Mouse (Mus musculus): ENCODE measurements around the gene Birc5. TPM values are rescaled to one million over a fixed set of nuclear protein-coding genes. Genes with fewer than 3 reads are reported as not detected.
"Not testable (repeated sequence)": the region's sequence is repeated elsewhere in the genome, so short reads cannot be mapped to it uniquely, and the experiment has no call there.

Gene Birc5
- 1 to 10 TPM; 4.2 TPM for total RNA-seq (2021)
- long read RNA-seq, experiment 1, transcript Birc5-201 (4 exons, 947 nt): major isoform, 6 of 7 reads
- long read RNA-seq, experiment 1, partial matches to known transcripts: 0 of 7 reads
- long read RNA-seq, experiment 1, other reads (novel, unspliced or antisense): 1 of 7 reads
- long read RNA-seq, experiment 2, transcript Birc5-201 (4 exons, 947 nt): major isoform, 7 of 8 reads
- long read RNA-seq, experiment 2, partial matches to known transcripts: 1 of 8 reads
- long read RNA-seq, experiment 2, other reads (novel, unspliced or antisense): 0 of 8 reads

DNA sequence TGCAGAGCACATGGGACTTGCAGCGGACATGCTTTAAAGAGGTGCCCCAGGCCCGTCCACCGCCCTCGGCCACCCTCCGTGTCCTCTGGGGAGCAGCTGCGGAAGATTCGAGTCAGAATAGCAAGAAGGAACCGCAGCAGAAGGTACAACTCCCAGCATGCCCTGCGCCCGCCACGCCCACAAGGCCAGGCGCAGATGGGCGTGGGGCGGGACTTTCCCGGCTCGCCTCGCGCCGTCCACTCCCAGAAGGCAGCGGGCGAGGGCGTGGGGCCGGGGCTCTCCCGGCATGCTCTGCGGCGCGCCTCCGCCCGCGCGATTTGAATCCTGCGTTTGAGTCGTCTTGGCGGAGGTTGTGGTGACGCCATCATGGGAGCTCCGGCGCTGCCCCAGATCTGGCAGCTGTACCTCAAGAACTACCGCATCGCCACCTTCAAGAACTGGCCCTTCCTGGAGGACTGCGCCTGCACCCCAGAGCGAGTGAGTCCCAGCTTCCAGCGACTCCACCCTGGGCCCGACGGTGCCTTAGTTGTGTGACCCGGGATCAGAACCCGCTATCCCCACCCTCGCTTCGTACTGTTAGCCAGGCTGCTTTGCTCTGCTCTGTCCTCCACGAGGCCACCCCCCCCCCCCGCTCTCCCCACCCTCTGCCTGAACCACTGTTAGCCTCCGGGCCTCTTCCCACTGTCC, at the start of gene Birc5:
TSS of gene Birc5 (plus strand) at position 267 of the 687 bp plus-strand sequence.
- intact Hi-C loops (cut with DNase I; ENCODE audit: low total_unique reads): no loop called here
- peak; percentile 96 for DNase-seq

- intact Hi-C loops (cut with DNase I; ENCODE audit: low total_unique reads): no loop called here
- no peak for DNase-seq
Measured at GRCm38 (mm10) chr11:117800038-117800437, 49.0 kb upstream of the Birc5 start.

DNA sequence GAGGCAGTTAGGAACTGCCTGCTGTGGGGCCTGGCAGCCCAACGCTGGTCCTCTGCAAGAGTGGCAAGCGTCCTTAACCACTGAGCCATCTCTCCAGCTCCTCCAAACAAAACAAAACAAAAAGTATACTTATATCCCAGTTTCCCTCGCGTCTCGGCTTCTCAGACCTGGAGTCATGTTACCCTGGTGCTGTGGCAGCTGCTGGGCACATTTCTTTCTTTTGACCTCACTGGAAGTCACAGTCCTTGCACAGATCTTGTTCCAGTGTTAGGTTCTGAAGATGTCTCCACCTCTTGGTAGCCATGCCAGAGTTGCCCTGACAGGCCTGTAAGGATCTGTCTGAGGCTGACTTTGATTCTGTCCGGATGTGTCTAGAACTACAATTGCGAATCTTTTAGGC, 47.4 kb upstream of the Birc5 start:
- intact Hi-C loops (cut with DNase I; ENCODE audit: low total_unique reads): no loop called here
- DNase-seq: no peak

DNA sequence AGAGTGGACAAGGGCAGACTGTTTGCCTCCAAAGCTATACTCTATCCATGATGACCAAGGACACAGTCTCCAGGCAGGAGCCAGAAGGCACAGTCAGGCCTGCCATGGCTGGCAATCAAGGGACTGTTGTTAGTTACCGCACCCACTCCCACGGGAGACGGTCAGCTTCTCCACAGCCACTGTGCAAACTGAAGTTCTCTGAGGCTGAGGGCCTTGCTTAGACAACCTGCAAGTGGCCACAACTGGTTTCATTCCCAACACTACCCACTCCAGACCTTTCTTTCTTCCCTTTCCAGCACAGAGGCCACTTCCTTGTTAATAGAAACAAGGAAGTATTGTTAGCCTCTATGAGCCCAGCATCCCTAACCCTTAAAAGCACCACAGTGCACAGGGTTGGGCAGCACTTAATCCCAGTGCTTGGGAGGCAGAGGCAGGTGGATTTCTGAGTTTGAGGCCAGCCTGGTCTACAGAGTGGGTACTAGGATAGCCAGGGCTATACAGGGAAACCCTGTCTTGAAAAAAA, 45.8 kb upstream of the Birc5 start:
- intact Hi-C loops (cut with DNase I; ENCODE audit: low total_unique reads): no loop called here
- DNase-seq: no peak

DNA sequence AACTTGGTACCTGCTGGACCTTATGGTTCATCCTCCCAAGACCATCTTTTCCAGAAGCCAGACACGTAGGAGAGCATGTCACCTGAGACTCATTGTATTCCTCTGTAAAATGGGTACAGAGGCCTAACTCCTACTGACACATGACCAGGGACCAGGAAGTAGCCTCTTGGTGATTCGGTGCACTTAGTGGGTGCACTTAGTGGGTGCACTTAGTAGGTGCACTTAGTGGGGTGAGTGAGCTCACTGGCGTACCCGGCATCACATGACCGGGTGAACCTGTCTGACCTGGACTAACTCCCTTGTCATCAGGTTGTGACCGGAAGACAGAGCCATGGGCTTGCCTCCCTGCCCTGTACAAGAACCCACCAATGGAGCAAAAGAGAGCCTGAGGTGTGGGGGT, 42.3 kb upstream of the Birc5 start:
- intact Hi-C loops (cut with DNase I; ENCODE audit: low total_unique reads): no loop called here
- DNase-seq: no peak

GRCm38 (mm10) chr11:117809407-117810311, 39.4 kb upstream of the Birc5 start, which contains the start of the genes Gm20708 and Syngr2:
Gene Gm20708, plus strand, starts transcription at chr11:117809668.
Gene Syngr2, plus strand, starts transcription at chr11:117809668.
- intact Hi-C loops (cut with DNase I; ENCODE audit: low total_unique reads): no loop called here
- peak; percentile 75 for DNase-seq

DNA sequence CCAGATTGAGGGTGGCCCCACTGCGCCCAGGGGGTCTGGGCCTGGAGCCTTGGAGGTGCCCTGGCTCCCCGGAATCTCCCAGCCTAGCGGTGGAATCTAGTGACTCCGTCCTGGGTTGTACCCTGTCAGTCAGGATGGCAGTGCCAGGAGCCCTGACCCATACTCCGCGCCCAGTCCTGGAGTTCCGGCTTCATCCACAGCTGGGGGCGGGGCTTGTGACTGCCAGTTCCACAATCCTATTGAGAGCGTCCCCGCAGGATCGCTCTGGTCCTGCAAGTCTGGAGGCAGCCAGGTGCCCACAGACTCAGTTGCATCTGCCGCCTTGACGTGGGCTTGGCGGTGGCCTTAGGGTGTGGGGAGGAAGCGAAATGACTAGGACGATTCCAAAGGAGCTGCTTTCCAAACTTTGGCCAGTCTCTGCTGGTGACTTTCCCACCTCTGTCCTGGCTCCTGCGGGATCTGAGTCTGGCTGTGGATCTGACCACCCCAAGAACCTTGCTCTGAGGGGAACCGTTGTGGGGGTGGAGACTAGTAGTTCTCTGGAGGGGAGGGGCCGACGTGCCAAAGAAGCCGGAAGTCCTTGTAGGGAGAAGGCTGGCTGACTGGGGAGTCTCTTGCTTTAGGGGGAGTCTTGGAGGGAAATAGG, 38.5 kb upstream of the Birc5 start:
- peak; percentile 90 for DNase-seq
- intact Hi-C loops (cut with DNase I; ENCODE audit: low total_unique reads): no loop called here

DNA sequence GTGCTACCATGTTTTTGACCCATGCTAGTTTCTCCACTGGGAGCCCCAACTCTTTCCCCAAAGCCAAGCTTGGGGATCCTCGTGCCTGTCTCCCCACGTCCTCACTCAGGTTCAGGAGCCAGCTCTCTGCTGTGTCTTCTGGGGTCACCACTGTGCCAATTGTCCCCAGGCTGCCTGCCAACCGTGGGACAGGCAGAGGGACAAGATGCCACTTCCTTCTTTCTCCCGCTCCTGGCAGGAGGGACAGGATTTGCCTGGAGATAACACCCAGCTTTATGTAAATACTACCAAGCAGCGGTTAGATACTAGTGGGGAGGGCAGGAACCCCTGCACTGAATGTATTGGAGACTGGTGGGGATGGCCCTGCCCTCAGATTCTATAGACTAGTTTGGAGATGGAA, 35.2 kb upstream of the Birc5 start:
- DNase-seq: no peak
- intact Hi-C loops (cut with DNase I; ENCODE audit: low total_unique reads): no loop called here

DNA sequence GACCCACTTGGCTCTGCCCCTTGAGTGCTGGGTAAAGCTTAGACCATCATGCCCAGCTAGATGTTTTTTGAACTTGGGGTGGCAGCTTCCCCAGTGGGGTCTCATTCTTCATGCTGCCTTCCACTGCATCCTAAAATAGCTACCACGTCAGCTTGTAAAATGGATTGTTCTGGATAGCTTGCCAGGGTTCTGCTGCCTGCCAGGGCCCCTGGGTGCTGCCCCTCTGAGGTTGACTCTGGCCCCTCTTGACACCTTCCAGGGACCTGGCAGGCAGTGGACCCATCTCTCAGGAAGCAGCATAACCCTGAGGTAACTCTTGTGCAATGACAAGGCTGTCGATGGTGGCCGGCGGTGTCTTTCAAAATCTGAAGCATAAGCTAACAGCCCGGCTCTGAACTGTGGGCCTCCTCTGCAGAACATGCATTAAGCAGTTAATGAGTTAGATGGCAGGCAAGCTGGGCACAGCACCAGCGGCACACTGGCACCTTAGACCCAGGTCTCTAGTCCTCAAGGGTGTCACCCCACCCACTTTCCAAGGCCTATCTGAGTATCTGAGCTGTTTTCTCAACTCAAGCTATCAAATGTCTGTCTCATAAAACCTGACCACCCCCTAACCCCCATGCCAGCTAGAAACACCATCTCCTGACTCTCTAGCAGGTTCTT, 34.2 kb upstream of the Birc5 start:
- intact Hi-C loops (cut with DNase I; ENCODE audit: low total_unique reads): no loop called here
- no peak for DNase-seq

DNA sequence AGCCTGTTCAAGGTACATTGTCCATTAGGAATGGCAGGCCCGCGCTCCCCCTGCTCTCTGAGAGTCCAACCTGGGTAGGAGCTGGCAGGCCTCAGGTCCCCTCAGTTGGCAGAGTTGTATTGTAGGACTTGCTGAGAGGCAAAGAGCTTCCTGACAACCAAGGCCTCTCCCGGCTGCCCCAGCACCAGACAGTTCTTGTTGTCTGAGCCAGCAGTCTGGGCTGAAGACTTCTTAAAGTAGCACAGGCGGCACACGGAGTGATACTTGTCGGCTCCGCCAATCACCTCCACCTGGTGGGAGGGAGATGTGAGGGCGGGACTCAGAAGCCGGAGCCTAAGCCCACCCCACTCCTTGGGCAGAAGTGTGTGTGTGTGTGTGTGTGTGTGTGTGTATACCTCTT, 33.2 kb upstream of the Birc5 start:
- DNase-seq; intact Hi-C loops (cut with DNase I; ENCODE audit: low total_unique reads): not testable (repeated sequence)

GRCm38 (mm10) chr11:117816389-117816996, 32.6 kb upstream of the Birc5 start:
- DNase-seq: no peak
- intact Hi-C loops (cut with DNase I; ENCODE audit: low total_unique reads): no loop called here

- peak; percentile 60 for DNase-seq
- intact Hi-C loops (cut with DNase I; ENCODE audit: low total_unique reads): no loop called here
Measured at GRCm38 (mm10) chr11:117819095-117819494, 30.0 kb upstream of the Birc5 start.

GRCm38 (mm10) chr11:117820173-117820572, 28.9 kb upstream of the Birc5 start:
- intact Hi-C loops (cut with DNase I; ENCODE audit: low total_unique reads): loop anchor here (5.0 kb wide), 1 partner anchor 108 kb away; no protein-coding TSS in a partner anchor
- DNase-seq: no peak

- no peak for DNase-seq
- intact Hi-C loops (cut with DNase I; ENCODE audit: low total_unique reads): loop anchor here (5.0 kb wide), 1 partner anchor 110 kb away; no protein-coding TSS in a partner anchor
Measured at GRCm38 (mm10) chr11:117821868-117822267, 27.2 kb upstream of the Birc5 start.

GRCm38 (mm10) chr11:117822728-117823241, 26.3 kb upstream of the Birc5 start:
- intact Hi-C loops (cut with DNase I; ENCODE audit: low total_unique reads): loop anchor here (5.0 kb wide), 1 partner anchor 110 kb away; no protein-coding TSS in a partner anchor

GRCm38 (mm10) chr11:117823411-117823810, 25.6 kb upstream of the Birc5 start:
- intact Hi-C loops (cut with DNase I; ENCODE audit: low total_unique reads): loop anchor here (5.0 kb wide), 1 partner anchor 111 kb away; no protein-coding TSS in a partner anchor
- DNase-seq: no peak

More at GRCm38 (mm10) chr11:117822728-117823241, 26.3 kb upstream of the Birc5 start:
- DNase-seq: no peak

DNA sequence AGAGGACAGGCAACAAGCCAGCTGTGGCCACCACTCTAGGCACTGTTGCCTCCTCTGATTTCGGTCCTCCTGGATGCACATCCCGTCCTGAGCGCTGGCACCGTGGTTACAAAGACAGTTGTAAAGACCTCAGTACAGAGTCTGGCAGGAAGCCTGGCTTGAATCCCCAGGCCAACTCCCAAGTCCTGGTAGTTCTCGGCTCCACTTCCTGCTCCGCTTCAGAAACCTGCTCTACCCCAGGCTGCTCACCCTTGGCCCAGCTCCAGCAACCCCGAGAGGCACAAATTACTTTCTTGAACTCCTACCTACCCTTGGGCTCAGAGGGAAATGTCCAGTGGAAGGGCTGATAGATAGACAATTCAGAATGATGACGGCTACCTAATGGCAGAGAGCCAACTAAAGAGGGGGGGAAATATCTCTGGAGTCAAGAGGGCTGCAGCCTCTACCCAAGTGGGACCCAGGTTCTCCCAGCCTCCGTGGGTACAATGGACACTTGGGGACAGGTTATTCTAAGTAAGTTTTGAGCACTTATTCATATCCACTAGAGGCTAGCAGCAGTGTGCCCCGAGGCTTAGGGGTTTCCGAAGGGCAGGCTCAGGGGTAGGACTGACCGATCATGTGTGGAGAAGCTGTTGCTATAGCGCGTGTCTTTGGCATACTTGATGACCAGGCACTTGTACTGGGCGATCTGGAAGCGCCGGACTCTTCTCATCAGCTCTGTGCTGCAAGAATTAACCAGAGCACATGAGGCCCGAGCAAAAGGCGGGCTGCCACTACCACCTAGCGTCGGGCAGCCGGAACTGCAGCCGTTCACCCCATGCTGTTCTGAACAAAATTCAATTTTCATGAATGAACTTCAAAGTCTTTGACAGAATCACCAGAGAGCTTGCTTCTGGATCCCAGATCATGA, 24.7 kb upstream of the Birc5 start:
- peak; percentile 80 for DNase-seq
- intact Hi-C loops (cut with DNase I; ENCODE audit: low total_unique reads): loop anchor here (2.0 to 5.0 kb wide), 2 partner anchors 34 to 112 kb away; no protein-coding TSS in a partner anchor
